Mouse (Mus musculus): ENCODE results near the gene Ucn3. TPM values are rescaled to one million over a fixed set of nuclear protein-coding genes. Genes with fewer than 3 reads are reported as not detected.

Gene Ucn3
- polyA plus RNA-seq (2011; ENCODE audit: insufficient read depth, insufficient read length, low replicate concordance, missing spikeins) = not detected in 2 replicates

DNA sequence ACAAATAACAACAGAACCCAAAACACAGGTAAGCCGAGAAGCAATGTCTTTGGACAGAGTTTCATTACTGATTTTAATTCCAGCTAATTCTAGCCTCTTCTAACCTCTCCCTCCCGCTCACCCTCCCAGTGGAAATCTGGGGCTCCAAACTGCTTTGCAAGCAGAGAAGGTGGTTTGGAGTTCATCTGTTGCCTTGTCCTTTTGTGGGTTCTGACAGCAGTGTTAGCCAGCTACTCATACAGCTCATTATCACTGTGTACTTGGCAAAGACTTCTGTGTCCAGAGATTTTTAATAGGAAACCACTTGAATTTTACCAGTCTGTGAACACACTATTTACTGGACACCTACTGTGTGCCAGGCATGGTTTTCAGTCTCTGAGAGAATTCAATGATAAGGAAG lies at the start of gene Ucn3:
Ucn3 (minus strand) TSS at position 101 of the 400 bp plus-strand sequence.
- Histone ChIP-seq H3K4me1 (ENCODE audit: control insufficient read depth, insufficient read depth, low read length) (no peaks in the 10 kb centered on the region; the same call in 1 of the 2 replicates), H3K27ac (ENCODE audit: control insufficient read depth, insufficient read depth, low read depth, low read length, poor library complexity) (no peak within 1 kb of the TSS), H3K4me3 (replicated peaks; ENCODE audit: control insufficient read depth, low read depth, low read length) (no peak within 1 kb of the TSS)
- TF ChIP-seq POLR2A (IDR thresholded peaks at IDR 0.05; ENCODE audit: borderline replicate concordance, control insufficient read depth, low read depth, low read length) (no peak), CTCF (IDR thresholded peaks at IDR 0.05; ENCODE audit: control insufficient read depth, insufficient read depth, low read length) (no peak)
- 78% methylated on average over 2 of the region's 2 CpGs for WGBS

DNA sequence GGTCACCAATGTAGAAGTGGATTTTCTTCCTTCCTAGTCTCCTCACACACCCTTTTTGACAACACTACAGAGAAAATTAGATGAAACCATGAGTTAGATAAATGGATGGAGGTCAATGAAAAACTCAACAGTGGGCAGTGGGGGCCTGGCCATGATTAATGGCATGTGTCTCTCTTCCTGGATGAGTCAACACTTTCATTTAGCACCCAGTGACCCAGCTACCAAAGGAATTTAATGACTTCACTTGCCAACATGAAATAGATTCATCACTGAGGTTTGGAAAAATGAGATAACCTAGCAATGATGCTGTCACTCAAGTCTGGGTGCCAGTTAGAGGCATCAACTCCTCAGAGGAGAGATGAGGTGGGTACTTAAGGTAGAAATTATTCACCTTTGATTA lies 46.9 kb upstream of the Ucn3 start:
- Histone ChIP-seq H3K4me1 (ENCODE audit: control insufficient read depth, insufficient read depth, low read length) (no peaks in the 10 kb centered on the region), H3K4me3 (replicated peaks; ENCODE audit: control insufficient read depth, low read depth, low read length) (no peak overlapping the region), H3K27ac (ENCODE audit: control insufficient read depth, insufficient read depth, low read depth, low read length, poor library complexity) (no peak overlapping the region)
- TF ChIP-seq POLR2A (IDR thresholded peaks at IDR 0.05; ENCODE audit: borderline replicate concordance, control insufficient read depth, low read depth, low read length) (no peak), CTCF (IDR thresholded peaks at IDR 0.05; ENCODE audit: control insufficient read depth, insufficient read depth, low read length) (no peak)

DNA sequence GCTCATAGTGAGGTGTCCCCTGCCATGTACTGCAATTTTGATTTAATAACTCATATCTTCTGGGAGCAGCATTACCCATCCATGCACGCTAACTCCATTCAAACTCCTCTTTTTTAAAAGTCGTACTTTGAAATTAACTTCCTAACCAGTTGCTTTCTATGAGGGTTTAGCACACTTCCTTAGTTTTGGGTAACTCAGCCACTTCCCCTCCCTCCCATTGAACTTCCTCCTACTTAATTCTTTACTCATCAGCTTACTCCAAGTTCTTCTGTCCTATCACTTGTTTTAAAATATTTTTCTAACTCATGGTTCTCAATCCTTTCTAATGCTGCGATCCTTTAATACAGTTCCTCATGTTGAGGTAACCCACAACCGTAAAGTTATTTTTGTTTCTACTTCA lies 23.7 kb upstream of the Ucn3 start:
- Histone ChIP-seq H3K27ac (ENCODE audit: control insufficient read depth, insufficient read depth, low read depth, low read length, poor library complexity) (no peak overlapping the region), H3K4me1 (ENCODE audit: control insufficient read depth, insufficient read depth, low read length) (no peaks in the 10 kb centered on the region), H3K4me3 (replicated peaks; ENCODE audit: control insufficient read depth, low read depth, low read length) (no peak overlapping the region)
- TF ChIP-seq CTCF (IDR thresholded peaks at IDR 0.05; ENCODE audit: control insufficient read depth, insufficient read depth, low read length) = no peak
- TF ChIP-seq POLR2A (IDR thresholded peaks at IDR 0.05; ENCODE audit: borderline replicate concordance, control insufficient read depth, low read depth, low read length) = no peak
- WGBS = 7% methylated on average over 4 of the region's 4 CpGs

DNA sequence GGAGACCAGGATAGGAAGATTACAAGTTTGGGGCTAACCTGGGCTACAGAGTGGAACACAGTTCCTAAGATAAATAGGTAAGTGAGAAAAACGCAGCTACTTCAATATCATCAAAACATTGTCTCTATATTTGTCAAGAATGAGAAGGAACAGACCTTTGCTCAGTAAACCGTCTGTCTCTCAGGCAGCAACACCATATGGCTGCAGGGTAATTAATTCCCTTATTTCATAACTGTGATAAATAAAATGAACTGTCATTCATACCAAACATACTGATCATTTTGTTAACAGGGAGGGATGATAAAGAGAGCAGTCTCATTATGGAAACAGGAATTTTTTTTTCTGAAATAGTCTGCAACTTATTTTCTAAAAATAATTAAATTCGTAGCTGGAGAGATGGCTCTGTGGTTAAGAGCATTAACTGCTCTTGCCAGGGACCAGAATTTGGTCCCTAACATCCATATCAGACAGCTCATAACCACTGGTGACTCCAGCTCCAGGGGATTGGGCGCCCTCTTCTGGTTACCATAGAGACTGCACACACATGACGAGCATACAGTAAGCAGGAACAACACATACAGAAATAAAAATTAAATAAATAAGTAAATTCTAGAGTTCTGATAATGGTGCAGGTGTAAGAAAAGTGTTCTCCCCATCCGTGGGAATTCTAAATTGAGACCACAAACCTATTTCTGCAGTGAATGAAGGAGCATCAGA lies 6.2 kb upstream of the Ucn3 start:
- 74% methylated on average over 6 of the region's 6 CpGs for WGBS
- no peaks in the 10 kb centered on the region; the same call in 1 of the 2 replicates for H3K4me1 ChIP-seq (ENCODE audit: control insufficient read depth, insufficient read depth, low read length)
- H3K27ac ChIP-seq (ENCODE audit: control insufficient read depth, insufficient read depth, low read depth, low read length, poor library complexity) = no peak overlapping the region
- TF ChIP-seq POLR2A (IDR thresholded peaks at IDR 0.05; ENCODE audit: borderline replicate concordance, control insufficient read depth, low read depth, low read length) = no peak
- TF ChIP-seq CTCF (IDR thresholded peaks at IDR 0.05; ENCODE audit: control insufficient read depth, insufficient read depth, low read length) = peak; percentile 28; the same call in 1 of the 2 replicates
- no peak overlapping the region for H3K4me3 ChIP-seq (replicated peaks; ENCODE audit: control insufficient read depth, low read depth, low read length)

DNA sequence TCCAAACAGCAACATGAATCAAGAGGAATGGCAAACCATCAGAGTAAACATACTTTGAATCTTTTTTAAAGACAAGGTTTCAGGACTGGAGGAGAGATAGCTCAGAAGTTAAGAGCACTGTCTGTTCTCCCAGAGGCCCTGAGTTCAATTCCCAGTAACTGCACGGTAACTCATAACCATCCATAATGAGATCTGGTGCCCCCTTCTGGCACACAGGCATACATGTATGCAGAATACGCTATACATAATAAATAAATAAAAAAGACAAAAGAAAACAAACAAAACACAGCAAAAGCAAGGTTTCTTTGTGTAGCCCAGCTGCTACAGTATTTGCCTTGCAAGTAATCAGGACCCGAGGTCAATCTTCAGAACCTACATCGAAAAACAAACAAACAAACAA lies 4.3 kb upstream of the Ucn3 start:
- no peak overlapping the region for H3K27ac ChIP-seq (ENCODE audit: control insufficient read depth, insufficient read depth, low read depth, low read length, poor library complexity)
- no peak overlapping the region for H3K4me3 ChIP-seq (replicated peaks; ENCODE audit: control insufficient read depth, low read depth, low read length)
- H3K4me1 ChIP-seq (ENCODE audit: control insufficient read depth, insufficient read depth, low read length) = no peaks in the 10 kb centered on the region; the same call in 1 of the 2 replicates
- TF ChIP-seq POLR2A (IDR thresholded peaks at IDR 0.05; ENCODE audit: borderline replicate concordance, control insufficient read depth, low read depth, low read length) = no peak
- TF ChIP-seq CTCF (IDR thresholded peaks at IDR 0.05; ENCODE audit: control insufficient read depth, insufficient read depth, low read length) = no peak
- 81% methylated on average over 4 of the region's 4 CpGs for WGBS

DNA sequence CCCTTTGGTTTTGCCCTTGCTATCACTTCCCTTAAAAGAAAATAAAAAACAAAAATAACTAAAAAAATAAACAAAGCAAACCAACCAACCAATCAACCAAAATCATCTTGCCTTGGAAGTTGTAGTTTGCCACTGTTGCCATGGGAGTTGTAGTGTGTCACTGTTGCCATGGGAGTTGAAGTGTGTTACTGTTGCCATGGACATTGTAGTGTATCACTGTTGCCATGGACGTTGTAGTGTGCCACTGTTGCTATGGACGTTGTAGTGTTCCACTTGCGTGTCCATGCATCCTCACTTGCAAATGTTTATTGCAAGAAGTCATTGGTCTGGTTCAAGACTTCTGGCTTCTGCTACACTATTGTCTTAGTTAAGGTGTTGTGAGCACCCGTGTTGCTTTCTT lies 2.1 kb upstream of the Ucn3 start:
- Histone ChIP-seq H3K27ac (ENCODE audit: control insufficient read depth, insufficient read depth, low read depth, low read length, poor library complexity) (no peak overlapping the region), H3K4me1 (ENCODE audit: control insufficient read depth, insufficient read depth, low read length) (no peaks in the 10 kb centered on the region; the same call in 1 of the 2 replicates), H3K4me3 (replicated peaks; ENCODE audit: control insufficient read depth, low read depth, low read length) (no peak overlapping the region)
- TF ChIP-seq POLR2A (IDR thresholded peaks at IDR 0.05; ENCODE audit: borderline replicate concordance, control insufficient read depth, low read depth, low read length) (no peak), CTCF (IDR thresholded peaks at IDR 0.05; ENCODE audit: control insufficient read depth, insufficient read depth, low read length) (no peak)
- WGBS = 81% methylated on average over 4 of the region's 4 CpGs

DNA sequence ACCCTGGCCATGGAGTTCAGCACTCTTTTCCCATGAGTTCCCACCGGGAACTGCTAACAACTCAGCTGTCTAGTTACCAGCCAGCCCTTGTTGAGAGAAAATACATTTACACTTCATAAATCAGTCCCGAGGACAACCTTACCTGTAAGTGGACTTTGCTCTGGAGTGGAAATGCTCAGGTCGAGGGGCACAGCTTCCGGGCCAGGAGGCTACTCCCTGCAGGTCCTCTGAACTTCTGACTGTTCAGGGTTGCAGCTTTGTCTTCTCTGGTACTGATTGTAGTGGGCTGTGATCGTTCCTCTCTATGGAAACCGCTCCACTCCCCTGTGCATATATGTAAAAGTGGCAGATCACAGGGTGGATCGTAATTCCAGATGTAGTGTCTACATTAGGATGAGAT lies 450 bp downstream of the Ucn3 start:
- H3K4me3 ChIP-seq (replicated peaks; ENCODE audit: control insufficient read depth, low read depth, low read length) = no peak overlapping the region
- TF ChIP-seq CTCF (IDR thresholded peaks at IDR 0.05; ENCODE audit: control insufficient read depth, insufficient read depth, low read length) (no peak), POLR2A (IDR thresholded peaks at IDR 0.05; ENCODE audit: borderline replicate concordance, control insufficient read depth, low read depth, low read length) (no peak)
- WGBS = 70% methylated on average over 7 of the region's 7 CpGs
- H3K4me1 ChIP-seq (ENCODE audit: control insufficient read depth, insufficient read depth, low read length) = no peaks in the 10 kb centered on the region; the same call in 1 of the 2 replicates
- no peak overlapping the region for H3K27ac ChIP-seq (ENCODE audit: control insufficient read depth, insufficient read depth, low read depth, low read length, poor library complexity)

DNA sequence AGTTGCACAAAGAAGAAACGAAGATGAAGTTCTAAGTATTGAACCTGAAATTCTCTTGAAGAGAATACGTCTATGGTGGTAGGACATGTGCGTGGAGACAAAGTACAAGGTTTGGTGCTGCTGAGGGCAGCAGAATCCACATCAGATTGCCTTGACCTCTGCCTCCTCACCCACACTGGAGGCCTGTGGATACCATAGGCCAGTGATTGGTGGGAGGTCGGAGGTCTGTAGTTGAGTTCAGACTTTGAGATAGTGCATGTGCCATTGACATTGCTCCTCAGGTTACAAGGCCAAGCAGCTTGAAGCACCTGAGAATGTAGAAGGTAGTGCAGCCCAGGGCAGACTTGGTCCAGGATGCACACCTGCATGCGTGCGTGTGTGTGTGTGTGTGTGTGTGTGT lies 19.1 kb downstream of the Ucn3 start:
- Histone ChIP-seq H3K4me3 (replicated peaks; ENCODE audit: control insufficient read depth, low read depth, low read length) (no peak overlapping the region), H3K4me1 (ENCODE audit: control insufficient read depth, insufficient read depth, low read length) (no peaks in the 10 kb centered on the region), H3K27ac (ENCODE audit: control insufficient read depth, insufficient read depth, low read depth, low read length, poor library complexity) (no peak overlapping the region)
- TF ChIP-seq POLR2A (IDR thresholded peaks at IDR 0.05; ENCODE audit: borderline replicate concordance, control insufficient read depth, low read depth, low read length) (no peak), CTCF (IDR thresholded peaks at IDR 0.05; ENCODE audit: control insufficient read depth, insufficient read depth, low read length) (no peak)
- WGBS = 83% methylated on average over 6 of the region's 6 CpGs
